Mouse (Mus musculus): Measurements from ENCODE around the gene Usp48.
"Not testable (repeated sequence)": the region's sequence is repeated elsewhere in the genome, so short reads cannot be mapped to it uniquely, and the experiment has no call there.

Gene Usp48

DNA sequence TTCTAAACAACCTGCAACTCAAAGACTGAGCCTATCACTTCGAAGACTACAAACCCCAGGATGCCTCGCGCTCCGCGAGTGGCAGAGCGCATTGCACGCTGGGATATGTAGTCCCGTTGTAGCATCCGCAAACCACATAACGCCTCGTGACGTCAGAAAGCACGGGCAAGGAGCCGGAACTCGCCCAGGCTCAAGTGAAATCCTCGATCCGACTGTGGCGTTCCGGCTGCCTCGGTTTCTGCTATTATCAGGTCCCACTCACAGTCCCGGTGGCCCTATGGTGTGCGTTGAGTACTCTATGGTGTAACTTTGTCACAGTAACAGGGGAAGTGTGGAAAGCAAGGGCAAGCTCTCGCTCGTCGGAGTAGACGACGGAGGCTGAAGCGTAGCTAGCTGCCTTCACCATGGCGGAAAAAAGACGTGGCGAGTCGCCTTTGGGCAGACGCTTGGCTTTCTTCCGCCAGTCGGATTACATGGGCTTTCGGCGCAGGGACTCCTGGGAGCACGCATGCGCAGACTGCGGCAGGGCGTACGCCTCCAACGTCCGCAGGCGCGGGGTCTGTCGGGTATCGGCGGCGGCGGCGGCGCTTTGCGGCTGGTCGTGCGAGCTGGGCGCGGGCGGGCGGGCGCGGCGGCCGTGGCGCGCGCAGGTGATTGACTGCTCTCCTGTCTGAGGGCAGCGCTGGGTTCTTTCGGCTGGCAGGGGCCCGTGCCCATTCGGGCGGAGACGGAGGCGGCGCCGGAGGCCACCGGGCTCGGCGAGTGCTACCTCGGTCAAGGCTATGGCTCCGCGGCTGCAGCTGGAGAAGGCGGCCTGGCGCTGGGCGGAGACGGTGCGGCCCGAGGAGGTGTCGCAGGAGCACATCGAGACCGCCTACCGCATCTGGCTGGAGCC lies at the start of gene Usp48:
Gene Usp48 (plus strand): TSS at position 155 of the 895 bp plus-strand sequence.
- DNase-seq, result peak; percentile 100

DNA sequence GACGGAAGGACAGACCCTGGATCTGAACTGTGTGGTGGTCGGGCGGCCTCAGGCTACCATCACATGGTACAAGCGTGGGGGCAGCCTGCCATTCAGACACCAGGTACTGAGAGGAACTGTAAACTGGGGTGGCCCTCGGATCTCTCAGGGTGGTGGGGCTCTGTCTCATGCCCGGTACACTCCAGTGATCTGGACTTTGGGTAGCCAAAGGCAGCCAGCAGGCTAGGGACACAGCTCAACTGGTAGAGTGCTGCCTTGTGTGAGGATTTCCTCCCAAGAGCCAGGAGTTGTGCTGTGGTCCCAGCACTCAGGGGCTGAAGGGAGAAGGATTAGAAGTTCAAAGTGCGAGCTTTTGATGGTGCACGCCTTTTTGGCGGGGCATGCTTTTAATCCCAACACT lies 48.0 kb upstream of the Usp48 start:
- DNase-seq, result no peak

- peak; percentile 71 to 73 for DNase-seq
Observed at GRCm38 (mm10) chr4:137546003-137546525, 47.5 kb upstream of the Usp48 start.

DNA sequence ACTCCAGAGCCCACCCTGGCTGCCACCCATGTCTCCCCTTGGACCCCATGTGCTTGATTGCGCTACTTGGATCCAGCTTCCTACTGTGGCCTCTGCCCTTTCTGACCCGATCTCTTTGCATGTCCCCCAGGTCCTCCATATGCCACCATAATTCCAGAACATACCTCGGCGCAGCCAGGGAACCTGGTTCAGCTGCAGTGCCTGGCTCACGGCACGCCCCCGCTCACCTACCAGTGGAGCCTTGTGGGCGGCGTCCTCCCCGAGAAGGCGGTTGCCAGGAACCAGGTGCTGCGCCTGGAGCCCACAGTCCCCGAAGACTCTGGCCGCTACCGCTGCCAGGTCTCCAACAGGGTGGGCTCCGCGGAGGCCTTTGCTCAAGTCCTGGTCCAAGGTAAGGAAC lies 40.1 kb upstream of the Usp48 start:
- DNase-seq, result peak; percentile 52 to 62

GRCm38 (mm10) chr4:137556673-137557210 lies 36.8 kb upstream of the Usp48 start:
- no peak for DNase-seq

DNA sequence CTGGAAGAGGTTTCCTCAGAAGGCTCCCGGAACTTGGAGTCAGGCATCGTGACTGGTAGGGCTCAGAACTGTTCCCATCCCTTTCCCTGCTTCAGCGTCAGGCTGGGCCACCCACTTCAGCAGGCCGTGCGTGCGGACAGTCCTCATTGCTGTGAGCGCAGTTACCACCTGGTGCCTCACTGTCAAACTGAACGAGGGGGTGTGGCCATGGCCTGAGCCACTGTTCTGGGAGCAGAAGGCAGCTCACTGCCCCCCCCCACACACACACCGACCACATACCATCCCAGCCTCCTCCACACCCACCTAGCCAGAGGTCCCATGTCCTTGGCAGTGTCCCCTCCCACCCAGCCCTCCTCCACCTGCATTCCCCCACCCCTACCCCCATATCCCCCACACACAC lies 23.7 kb upstream of the Usp48 start:
- DNase-seq, result no peak

DNA sequence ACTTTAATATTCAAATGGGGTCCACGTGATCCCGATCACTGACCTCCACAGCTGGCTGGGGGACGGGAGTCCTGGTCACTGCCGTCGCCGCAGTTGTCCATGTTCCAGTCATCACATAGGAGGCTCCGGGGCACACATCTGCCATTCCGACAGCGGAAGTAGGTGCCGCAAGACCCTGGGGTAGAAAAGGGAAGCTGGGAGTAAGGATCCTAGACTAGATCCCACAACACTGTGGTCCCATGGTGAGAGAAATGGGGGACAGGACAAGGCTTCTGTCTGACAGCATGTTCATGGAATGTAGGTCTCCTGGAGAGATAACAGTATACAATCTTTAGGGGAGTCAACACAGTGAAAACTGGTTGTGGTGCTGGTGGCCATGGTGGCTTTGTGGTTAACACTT lies 19.1 kb upstream of the Usp48 start, which contains the start of gene Ldlrad2:
Gene Ldlrad2 (minus strand): TSS at position 101 of the 400 bp plus-strand sequence.
- DNase-seq, result no peak

DNA sequence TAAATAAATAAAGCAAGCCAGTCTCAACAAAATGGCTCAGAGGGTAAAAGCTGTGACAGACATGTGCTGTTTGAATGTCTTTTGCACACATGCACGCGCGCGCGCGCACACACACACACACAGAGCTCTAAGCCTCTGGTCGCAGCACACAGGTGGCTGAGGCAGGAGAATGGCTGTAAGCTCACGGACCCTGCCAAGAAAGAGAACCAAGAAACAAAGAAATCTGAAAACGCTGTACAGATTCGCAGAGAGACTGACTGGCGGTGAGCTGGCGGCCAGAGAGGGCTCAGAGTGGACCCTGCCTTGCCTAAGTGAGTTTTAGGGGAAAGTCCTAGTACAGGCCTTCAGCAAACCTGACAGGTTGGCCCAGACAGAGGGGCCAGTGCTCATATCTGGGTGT lies 16.1 kb upstream of the Usp48 start:
- no peak for DNase-seq

DNA sequence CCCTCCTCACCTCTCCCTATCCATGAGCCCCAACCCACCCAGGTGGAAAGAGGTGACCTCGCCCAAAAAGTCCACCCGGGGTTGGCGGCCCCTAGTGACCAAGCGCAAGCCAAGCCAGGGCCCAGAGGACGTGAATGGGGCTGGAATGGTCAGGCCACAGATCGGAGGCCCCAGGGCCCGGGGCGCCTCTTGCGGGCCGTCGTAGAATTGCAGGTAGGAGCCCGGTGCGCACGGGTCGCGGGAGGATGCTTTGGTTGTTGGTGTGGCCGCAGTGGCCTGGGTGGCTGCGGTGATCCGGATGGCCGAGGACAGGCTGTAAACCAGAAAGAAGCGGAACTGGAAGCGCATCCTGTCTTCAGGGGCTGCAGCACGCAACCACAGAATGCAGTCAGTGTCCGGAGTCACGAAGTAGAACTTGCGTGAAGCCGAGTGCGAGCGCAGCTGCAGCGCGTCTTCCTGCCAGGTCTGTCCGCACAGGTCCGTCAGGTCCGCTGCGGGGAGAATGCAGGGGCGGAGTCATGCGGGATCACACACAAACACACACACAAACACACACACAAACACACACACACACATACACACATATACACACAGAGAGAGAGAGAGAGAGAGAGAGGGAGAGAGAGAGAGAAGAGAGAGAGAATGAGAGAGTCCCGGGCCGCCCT lies 15.2 kb upstream of the Usp48 start:
- peak; percentile 80 to 81 for DNase-seq

- DNase-seq, result no peak
Observed at GRCm38 (mm10) chr4:137579789-137580188, 13.8 kb upstream of the Usp48 start.

GRCm38 (mm10) chr4:137580299-137580698 lies 13.3 kb upstream of the Usp48 start:
- DNase-seq, result no peak

DNA sequence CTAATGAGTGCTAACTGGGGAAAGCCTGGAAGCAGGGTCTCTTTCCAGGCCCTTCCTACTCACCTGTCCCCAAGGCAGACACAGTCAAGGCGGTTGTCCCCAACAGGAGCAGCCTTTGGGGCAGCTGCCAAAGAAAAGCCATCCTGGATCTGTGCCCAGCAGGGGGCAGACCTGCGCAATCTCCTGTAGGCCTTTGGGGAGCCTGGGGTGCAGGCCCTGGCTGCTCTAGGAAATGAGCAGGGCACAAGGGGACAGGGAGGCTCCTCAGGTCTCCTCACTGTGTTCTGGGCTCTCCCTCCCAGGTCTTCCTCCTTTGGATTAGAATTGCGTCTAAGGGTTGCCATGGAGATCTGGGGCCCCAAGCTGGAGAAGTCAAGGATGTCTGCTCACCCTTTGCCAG lies 11.7 kb upstream of the Usp48 start:
- peak; percentile 33 to 34 for DNase-seq

DNA sequence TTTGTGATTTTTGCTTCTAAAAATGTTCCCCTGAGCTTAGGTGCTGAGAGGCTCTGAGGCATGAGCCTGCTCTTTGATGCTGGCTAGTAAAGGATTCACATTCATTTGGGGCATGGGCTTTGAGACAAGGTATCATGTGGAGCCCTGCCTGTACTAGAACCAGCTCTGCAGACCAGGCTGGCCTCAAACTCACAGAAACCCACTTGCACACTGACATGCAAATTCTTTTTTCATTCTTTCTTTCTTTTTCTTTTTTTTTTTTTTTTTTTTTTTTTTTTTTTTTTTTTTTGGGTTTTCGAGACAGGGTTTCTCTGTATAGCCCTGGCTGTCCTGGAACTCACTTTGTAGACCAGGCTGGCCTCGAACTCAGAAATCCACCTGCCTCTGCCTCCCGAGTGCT lies 4.5 kb upstream of the Usp48 start:
- not testable (repeated sequence) for DNase-seq

GRCm38 (mm10) chr4:137589586-137589985 lies 4.0 kb upstream of the Usp48 start:
- DNase-seq, result no peak

GRCm38 (mm10) chr4:137590961-137591360 lies 2.6 kb upstream of the Usp48 start:
- DNase-seq, result peak; percentile 52 to 56

DNA sequence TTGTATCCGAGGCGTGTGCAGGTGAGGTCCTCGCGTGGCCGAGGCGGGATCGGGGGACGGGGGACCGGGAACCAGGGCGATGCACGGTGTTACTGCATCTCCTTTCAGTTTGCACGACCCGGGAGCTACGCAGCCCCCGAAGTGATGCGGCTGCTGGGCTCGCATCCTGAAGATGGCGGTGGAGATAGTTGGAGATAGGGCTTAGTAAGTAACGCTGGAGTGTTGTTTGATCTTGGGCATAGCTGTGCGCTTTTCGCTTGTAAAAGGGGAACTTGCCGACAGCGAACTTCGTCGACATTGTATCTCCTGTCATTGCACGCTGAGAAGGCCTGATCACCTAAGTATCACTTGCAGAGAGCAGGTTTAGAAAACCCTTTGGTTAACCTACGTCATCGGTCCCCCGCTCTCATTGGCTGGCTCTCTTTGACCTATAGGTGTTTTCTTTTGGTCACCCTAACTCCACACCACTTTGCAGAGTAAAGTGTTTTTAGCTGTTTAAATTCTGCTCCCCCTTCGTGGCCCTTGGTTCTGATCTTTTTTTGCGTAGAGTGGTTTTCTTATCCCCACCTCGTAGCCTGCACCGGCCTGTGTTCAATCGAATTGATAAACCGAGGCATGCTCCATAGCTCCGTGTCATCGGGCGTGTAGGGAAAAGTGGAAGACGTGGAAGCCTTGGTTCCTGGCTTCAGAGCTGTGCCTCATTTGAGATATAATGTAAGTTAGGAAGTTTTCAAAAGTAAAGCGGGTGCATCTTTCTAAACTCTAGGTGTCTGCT lies 1.1 kb downstream of the Usp48 start:
- peak in 1 of 2 experiments; percentile 54 for DNase-seq

DNA sequence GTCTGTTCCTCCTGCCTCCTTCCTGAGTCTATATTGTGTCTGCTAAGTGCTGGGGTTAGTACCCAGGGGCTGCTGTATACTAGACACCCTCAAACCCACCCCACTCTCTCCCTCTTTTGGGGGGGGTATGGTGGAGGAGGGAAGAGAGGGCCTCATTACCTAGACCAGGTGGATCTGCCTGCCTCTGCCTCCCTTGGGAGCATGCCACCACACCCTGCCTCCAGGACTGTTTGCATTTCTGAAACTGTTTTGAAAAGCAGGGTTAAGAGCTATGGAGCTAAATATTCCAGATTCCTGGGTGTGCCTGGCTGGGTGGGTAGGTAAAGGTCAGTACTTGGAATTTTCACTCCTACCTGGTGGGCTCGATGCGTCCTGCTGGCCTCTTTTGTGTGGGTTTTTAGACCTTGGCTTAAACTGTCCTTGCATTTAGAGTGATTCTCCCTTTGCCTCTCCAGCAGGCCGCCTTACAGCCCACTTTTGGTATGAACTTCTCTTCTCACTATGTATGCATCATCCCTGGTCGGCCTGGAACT lies 3.6 kb downstream of the Usp48 start:
- DNase-seq, result no peak

DNA sequence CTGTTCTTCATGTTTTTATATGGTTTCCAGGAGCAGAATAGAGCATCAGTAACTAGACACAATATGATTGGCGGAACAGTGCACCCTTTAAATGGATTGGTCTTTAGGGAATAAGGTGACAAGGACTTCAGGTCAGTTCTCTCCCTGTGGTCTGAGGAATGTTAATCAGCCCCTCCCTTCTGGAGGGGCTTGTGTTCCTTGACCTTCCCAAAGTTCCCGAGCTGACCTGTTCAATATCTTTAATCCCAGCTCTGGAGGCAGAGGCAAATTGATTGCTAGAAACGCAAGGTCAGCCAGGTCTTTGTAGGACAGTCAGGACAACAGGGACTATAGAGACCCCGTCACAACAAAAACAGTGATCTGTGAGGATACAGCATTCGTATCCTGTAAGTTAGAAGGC lies 5.0 kb downstream of the Usp48 start:
- DNase-seq, result no peak

GRCm38 (mm10) chr4:137603449-137604171 lies 10.1 kb downstream of the Usp48 start:
- no peak for DNase-seq

- DNase-seq, result no peak
Observed at GRCm38 (mm10) chr4:137607023-137607422, 13.5 kb downstream of the Usp48 start.

GRCm38 (mm10) chr4:137609281-137609680 lies 15.7 kb downstream of the Usp48 start:
- no peak for DNase-seq

DNA sequence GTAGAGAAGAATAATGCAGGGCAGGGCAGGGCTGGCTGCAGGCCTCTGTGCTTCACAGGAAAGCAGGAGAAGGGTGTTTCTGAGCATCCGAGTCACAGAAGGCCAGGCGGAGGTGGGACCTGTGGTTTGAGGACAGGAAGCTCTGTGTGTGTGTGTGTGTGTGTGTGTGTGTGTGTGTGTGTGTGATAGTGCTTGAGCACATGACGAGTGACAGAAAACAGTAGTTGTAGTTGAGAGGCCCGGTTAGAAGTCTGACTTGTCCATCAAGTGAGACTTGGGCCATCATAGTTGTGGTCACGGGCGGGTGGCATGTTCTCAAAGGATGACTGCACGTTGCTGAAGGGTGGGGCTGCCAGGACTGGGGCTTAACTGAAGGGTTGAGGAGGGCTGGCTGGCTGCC lies 16.1 kb downstream of the Usp48 start:
- DNase-seq, result no peak
